Mouse (Mus musculus) ES-Bruce4 (cell line): Measurements from ENCODE around the gene Gm20518.

Experiments
- CTCF ChIP-seq: IDR thresholded peaks from one replicate; pipeline ENCODE4 v1.8.1; 2011; ENCODE audit warnings: low read depth, low read length
- EP300 ChIP-seq: IDR thresholded peaks from 2 replicates; pipeline ENCODE4 v1.6.1; 2011; ENCODE audit warnings: low read depth, low read length; ENCODE audit not compliant: insufficient read depth
- POLR2A ChIP-seq: IDR thresholded peaks from one replicate; pipeline ENCODE4 v1.8.1; 2011; ENCODE audit warnings: low read length; ENCODE audit not compliant: insufficient read depth

GRCm38 (mm10) chr16:17830385-17831178 lies 60.9 kb downstream of the Gm20518 start:
- no peak for TF ChIP-seq CTCF
- TF ChIP-seq EP300, result no peak
- TF ChIP-seq POLR2A, result no peak
